Mouse (Mus musculus) telencephalon, adult 2 months (tissue): ENCODE measurements around the gene Phf21a.
"Not testable (repeated sequence)": the region's sequence is repeated elsewhere in the genome, so short reads cannot be mapped to it uniquely, and the experiment has no call there.

Experiments
- DNase-seq: peaks from one replicate; pipeline ENCODE4 v3.0.0-alpha.2; 2011; ENCODE audit warnings: low read depth, low spot score

The Phf21a gene

DNA sequence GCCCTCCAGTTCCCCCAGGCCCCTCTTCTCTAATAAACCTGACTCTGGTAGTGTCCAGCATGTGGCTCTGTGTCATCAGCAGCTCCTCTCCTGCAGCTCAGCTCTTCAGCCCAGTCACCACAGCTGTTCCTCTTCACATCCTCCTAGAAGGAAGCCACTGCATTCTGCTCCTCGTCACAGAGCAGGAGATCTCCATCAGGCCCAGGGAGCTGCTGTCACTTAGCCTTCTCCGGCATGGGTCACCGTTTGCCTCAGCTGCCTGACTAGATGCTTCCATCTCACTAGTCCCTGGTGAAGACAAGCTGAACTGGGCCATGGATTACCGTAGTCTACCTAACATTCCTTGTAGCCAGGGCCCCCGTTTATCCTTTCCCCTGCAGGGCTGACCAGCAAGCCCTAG lies 288.2 kb downstream of the Phf21a start:
- no peak for DNase-seq

DNA sequence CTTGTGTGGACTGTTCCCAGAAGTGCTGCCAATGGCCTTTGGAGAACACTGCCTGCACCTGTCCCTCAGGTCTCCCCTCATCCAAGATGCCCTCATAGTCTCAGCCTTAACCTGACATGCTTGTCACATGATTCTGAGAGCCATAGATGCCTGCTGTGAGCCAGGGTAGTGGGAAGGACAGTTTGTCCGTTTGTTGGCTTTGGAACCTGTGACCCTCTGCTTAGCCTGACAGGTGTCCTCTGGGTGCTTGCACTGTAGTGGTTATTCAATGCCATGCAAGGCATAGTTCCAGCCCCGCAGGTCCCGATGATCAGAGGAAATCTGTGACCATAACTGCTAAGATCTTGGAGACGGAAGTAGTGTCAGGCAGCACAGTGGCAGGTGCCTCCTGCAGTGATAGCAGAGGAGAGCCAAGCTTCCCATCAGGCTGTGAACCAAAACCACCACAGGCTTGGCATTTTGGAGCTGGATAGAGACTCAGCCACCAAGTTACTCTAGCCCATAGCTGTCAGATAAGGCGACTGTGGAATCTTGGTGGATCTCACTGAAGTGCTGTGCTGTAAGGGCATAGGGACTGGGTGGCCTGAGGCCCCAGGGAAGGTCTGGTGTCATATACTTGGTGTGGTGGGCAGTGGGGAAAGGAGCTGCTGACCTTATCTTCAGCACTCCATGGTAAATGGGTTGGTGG lies 289.1 kb downstream of the Phf21a start, which contains the start of gene 1700029I15Rik:
1700029I15Rik (plus strand) TSS at position 638 of the 688 bp plus-strand sequence.
- DNase-seq = no peak

- DNase-seq = no peak
Measured at GRCm38 (mm10) chr2:92382759-92383158, 289.8 kb downstream of the Phf21a start.

- DNase-seq = no peak
Measured at GRCm38 (mm10) chr2:92384101-92384500, 291.2 kb downstream of the Phf21a start.

- no peak for DNase-seq
Measured at GRCm38 (mm10) chr2:92385113-92386051, 292.5 kb downstream of the Phf21a start.

DNA sequence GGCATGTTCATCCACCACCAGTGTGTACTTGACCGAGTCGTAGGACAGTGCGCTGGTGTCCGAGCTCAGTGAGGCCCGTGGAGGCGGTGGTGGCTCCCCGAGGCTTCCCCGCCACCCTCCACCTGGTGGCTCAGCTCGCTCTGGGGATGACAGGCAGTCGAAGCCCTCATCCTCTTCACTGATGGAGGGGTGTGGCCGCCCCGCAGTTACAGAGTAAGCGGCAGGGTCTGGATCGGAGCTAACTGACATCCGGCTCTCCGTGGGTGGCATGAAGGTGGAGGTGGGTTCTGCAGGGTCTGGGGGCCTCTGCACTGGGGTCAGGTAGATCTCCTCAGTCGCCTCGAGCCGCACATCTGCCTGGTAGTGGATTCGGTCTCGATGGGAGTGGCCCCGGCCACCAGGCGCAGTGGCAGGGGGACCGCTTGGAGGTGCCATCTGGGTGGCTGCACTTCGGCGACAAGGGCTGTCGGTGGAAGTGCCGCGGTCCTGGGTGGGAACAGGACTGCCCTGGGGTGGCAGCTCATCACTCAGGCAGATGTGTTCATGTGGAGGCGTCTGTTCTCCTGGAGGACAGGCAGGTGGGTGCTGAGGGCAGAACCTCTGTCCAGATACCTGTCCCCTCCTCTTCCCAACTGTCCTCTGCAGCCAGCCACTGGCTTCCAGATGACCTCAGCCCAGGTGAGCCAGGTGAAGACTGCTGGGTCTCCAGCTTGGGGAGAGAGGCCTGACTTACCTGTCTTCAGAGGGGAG lies 294.1 kb downstream of the Phf21a start:
- no peak for DNase-seq

GRCm38 (mm10) chr2:92387646-92388045 lies 294.7 kb downstream of the Phf21a start:
- DNase-seq = peak; percentile 84

- DNase-seq = no peak
Measured at GRCm38 (mm10) chr2:92388081-92388517, 295.2 kb downstream of the Phf21a start.

DNA sequence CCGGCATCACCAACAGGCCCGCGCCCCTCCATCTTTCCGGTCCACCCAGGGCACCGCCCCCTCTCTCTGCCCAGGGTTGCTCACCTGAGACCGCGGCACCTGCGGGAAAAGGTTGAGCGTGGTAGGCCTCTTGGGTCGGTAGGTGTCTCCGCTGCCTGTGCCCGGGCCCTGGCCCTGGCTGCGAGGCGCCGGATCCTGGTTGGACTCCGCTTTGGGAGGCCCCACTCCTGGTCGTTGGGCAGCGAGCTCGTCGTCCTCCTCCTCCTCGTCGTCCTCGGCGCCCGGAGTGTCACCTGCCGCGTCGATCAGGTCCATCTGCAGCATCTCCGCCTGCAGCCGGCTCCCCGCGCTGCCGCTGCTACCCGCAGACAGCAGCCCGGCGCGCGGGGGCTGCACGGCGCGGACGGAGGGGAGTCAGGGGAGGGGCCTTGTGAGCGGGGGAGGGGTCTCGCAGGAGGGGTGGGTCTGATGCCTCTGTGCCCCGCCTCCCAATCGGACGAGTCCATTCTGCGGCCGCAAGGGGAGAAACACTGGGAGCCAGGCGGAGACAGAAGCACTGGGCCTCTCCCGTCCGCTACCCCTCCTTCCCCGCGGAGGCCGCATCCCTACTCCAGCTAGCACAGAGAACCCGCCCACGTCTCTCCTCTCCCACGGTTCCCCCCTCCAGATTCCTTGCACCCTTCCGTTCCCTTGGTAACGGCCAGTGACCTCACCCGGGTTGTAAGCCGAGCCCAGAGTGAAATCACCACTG lies 296.1 kb downstream of the Phf21a start:
- peak; percentile 97 for DNase-seq

DNA sequence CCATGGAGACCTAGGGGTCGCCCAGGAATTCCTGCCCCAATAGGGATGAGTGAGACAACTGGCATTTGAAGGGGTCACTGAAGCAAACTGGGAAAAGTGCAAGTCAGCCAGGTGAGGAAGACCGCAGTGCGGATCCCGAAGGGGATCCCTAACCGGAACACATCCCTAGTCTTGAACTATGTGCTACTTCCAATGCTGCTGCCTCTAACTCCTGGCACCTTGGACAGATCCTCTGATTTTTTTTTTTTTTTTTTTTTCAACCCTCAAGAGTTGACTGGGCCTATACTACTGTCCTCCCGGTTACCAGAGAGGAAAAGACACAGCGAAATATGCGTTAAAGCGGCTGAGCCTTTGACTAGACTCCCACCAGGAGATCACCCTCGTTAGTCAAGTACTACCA lies 296.7 kb downstream of the Phf21a start:
- DNase-seq = no peak

DNA sequence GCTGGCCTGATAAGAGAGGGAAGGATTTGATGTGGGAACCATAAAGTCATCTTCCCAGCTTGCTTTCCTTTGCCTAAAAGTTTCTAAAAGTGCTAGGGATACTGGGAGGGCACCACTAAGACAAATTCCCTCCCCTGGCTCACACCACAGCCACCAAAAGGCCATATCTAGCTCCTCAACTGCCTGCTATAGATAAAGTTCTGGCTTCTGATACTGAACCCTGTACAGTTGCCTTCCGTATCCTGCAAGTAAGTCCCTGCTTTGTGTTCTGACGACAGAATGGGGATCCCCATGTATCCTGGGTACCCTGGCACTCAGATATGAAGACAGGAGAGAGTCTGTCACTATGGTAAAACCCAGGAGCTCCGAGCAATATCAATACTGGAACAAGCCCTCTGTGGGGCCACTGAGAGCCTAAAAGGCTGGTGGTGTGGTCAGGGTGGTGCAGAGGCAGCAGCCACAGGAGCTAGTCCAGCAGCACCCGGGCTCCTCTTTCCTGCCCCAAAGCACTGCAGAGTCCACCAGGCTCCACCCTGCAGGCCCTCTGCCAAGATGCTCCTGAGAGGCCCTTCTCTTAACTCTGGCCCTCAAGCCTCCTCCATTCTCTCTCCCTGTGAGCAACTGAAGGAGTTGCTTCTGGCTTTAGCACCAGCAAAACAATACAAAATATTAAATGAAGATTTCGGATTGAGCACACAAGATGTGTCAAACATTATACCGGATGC lies 297.5 kb downstream of the Phf21a start:
- no peak for DNase-seq

DNA sequence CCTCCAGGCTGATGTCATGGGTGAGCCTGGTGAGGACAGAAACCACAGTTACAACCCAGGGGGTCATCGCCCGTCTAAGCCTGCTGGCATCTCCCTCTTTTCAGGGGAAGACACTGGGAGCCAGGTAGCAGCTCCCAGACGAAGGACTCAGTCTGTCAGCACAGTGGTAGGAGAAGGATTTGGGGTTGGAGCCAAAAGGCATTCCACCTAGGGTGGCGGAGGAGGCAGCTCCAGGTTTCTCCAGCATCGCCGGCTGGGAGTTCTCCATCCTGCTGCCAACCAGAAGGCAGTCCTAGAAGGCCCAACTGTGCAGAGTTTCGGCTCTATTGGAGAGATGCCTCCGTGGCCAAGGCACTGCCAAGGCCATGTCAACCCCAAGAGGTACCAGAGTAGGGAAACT lies 298.2 kb downstream of the Phf21a start:
- DNase-seq = no peak

- no peak for DNase-seq
Measured at GRCm38 (mm10) chr2:92391703-92392317, 298.9 kb downstream of the Phf21a start.

GRCm38 (mm10) chr2:92392318-92393264 lies 299.7 kb downstream of the Phf21a start:
- no peak for DNase-seq

DNA sequence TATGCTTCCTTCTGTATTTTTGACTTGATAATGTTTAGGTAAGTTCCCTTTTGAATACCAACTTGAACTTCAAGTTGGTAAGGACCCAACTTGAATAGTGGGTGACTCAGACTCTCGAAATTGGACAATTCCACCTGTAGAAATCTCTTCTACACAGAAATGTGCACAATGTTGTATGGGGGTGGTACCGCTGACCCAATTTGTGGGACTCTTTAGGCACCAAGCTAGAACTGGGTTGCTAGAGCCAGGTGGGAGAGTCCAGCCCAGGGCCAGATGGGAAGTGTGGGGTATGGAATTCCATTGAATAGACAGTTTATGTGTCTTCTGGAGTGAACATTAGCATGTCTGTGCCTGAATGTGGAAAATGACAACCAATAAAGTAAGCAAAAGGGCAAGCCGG lies 302.6 kb downstream of the Phf21a start:
- DNase-seq = no peak

- no peak for DNase-seq
Measured at GRCm38 (mm10) chr2:92397436-92397835, 304.5 kb downstream of the Phf21a start.

DNA sequence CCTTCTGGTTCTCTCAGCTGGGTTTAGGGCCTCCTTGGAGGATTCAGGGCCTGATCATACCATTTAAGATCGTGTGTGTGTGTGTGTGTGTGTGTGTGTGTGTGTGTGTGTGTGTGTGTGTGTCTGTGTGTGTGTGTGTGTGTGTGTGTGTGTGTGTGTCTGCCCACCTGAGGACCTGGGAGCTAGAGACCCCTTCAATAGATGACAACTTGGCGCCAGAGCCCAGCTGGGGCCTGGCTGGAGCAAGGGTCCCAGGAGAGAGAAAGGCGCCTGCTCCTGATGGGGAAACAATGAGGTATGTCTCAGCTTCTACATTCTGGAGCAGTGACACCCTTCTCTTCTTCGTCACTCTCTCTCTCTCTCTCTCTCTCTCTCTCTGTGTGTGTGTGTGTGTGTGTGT lies 307.0 kb downstream of the Phf21a start:
- not testable (repeated sequence) for DNase-seq

- DNase-seq = no peak
Measured at GRCm38 (mm10) chr2:92400682-92401081, 307.8 kb downstream of the Phf21a start.

DNA sequence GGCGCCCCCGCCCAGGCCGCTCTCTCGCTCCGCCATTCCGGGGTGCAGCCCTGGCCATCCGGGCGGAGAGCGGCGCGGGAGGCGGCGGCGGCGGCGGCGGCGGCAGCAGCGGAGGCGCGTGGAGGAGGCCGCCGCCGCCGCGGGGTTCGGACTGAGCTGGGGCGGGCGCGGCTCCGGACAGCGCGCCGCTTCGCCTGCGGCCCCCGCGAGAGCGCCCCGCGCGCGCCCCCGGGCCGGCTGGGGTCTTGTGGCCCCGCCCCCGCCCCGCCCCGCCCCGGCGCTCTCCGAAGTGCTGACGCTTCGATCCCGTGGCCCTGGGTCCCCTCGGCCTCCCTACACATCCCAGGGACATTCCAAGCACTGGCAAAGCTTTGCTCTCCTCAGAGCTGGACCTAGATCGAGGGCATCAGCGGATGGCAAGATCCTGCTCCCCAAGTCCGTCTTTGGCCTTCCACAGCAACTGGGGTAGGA lies 308.2 kb downstream of the Phf21a start, which contains the start of gene Mapk8ip1:
Mapk8ip1 (minus strand) TSS at position 173 of the 471 bp plus-strand sequence.
- no peak for DNase-seq
